Mouse (Mus musculus): ENCODE measurements at regions not wholly inside any gene's neighbourhood (a gene's known extent, or its start where the extent isn't known, plus 50 kb on each side); places are given as distances from the start of the nearest gene placed in this dataset.

DNA sequence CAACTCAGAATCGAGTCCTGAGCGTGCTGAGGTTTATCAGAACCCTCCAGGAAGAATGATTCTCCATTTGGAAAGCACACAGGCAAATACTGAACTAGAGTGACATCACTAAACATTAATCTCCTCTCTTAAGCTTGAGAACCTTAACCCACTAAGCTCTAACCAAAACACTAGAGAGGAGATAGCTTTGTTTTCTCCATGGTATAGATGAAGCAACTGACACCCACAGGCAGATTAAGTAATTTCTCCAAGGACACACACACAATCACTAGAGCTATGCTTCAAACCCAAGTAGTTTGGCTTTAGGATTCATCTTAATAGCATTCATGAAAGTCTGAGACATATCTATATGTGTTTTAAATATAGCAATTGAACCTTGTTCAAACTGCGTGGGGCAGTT, 75.2 kb downstream of the Calml3 start:
- no peaks in the 10 kb centered on the region for H3K9me3 ChIP-seq
- no peaks in the 10 kb centered on the region for H3K36me3 ChIP-seq (replicated peaks)
- peaks cover 26% of the 10 kb centered on the region for H3K4me1 ChIP-seq
- H3K4me3 ChIP-seq: no peak overlapping the region
- 88% methylated on average over 3 of the region's 3 CpGs for WGBS
- H3K27ac ChIP-seq: no peak overlapping the region
- DNase-seq (ENCODE audit: extremely low spot score, low spot score): no peak
- H3K27me3 ChIP-seq (ENCODE audit: poor library complexity, severe bottlenecking): no peaks in the 10 kb centered on the region

DNA sequence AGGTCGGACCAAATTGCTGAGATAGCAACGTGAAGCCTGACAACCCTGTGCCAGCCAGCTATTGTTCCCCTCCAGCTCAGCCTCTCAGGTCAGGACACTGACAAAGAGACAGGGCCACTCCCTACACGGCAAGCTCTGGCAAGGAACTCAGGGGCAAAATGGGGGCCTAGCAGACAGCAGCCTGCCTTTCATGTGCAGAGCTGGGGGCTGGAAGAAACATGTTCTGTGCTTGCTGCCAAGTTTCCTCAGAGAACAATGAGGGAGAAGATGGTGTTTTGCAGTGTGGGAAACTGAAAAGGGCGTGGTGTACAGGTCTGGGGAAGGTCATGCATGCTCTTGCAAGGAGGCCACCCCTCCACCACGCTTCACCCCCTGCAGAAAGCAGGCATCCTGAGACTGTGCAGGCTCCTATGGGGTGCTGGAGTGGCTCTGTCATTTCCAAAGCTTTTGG, 77.8 kb downstream of the Calml3 start:
- H3K9me3 ChIP-seq: peaks cover 4% of the 10 kb centered on the region; the same call in 1 of the 2 replicates
- no peaks in the 10 kb centered on the region for H3K36me3 ChIP-seq (replicated peaks)
- H3K27me3 ChIP-seq (ENCODE audit: poor library complexity, severe bottlenecking): no peaks in the 10 kb centered on the region
- no peak for DNase-seq (ENCODE audit: extremely low spot score, low spot score)
- H3K27ac ChIP-seq: peak overlapping the region; percentile 8; the same call in 1 of the 2 replicates
- 46% methylated on average over 5 of the region's 5 CpGs for WGBS
- peaks cover 25% of the 10 kb centered on the region for H3K4me1 ChIP-seq
- H3K4me3 ChIP-seq: no peak overlapping the region

DNA sequence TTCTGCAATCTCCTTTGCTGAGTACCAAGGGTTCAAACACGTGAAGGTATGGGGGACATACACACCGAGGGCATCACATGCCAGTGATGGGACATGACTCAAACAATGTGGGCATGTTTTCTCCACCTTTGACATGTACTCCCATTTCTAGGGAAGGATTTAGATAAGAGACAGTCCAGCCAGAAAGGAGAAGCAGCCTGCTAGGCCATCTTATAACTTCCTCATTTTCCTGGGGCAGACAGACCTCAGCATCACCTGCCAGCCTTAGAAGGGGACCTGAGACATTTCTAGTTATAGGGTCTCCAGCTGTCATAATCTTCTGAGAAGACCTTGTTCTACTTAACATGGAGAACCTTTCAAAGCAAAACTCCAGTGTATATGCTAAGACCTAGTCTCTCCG, 78.3 kb downstream of the Calml3 start:
- no peak for DNase-seq (ENCODE audit: extremely low spot score, low spot score)
- no peaks in the 10 kb centered on the region for H3K27me3 ChIP-seq (ENCODE audit: poor library complexity, severe bottlenecking)
- H3K36me3 ChIP-seq (replicated peaks): no peaks in the 10 kb centered on the region
- peaks cover 19% of the 10 kb centered on the region for H3K4me1 ChIP-seq
- H3K9me3 ChIP-seq: peaks cover 6% of the 10 kb centered on the region; the same call in 1 of the 2 replicates
- no peak overlapping the region for H3K27ac ChIP-seq
- 79% methylated on average over 3 of the region's 3 CpGs for WGBS
- H3K4me3 ChIP-seq: no peak overlapping the region

DNA sequence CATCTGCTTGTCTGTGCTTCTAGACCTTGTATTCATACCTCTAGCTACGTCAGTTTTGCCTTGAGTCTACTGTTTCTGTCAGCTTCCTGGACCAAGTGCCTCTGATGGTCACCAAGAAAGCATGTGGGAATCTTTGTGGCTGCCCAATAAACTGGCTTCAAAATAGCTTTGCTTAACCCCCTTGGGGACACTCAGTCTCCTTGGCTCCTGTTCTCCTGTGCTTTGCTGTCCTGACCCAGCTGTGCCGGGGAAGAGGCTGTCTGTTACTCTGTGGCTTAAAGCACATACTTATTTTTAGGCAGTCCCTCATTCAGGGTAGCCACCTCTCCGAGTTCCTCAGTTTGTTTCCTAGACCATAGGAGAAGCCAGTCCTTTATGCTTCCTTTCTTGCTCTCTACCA, 79.8 kb downstream of the Calml3 start:
- Histone ChIP-seq H3K36me3 (replicated peaks) (no peaks in the 10 kb centered on the region), H3K27me3 (ENCODE audit: poor library complexity, severe bottlenecking) (no peaks in the 10 kb centered on the region), H3K4me1 (peaks cover 7% of the 10 kb centered on the region), H3K4me3 (no peak overlapping the region), H3K9me3 (peaks cover 6% of the 10 kb centered on the region; the same call in 1 of the 2 replicates), H3K27ac (no peak overlapping the region)
- WGBS: 89% methylated on average over 3 of the region's 3 CpGs
- no peak for DNase-seq (ENCODE audit: extremely low spot score, low spot score)

DNA sequence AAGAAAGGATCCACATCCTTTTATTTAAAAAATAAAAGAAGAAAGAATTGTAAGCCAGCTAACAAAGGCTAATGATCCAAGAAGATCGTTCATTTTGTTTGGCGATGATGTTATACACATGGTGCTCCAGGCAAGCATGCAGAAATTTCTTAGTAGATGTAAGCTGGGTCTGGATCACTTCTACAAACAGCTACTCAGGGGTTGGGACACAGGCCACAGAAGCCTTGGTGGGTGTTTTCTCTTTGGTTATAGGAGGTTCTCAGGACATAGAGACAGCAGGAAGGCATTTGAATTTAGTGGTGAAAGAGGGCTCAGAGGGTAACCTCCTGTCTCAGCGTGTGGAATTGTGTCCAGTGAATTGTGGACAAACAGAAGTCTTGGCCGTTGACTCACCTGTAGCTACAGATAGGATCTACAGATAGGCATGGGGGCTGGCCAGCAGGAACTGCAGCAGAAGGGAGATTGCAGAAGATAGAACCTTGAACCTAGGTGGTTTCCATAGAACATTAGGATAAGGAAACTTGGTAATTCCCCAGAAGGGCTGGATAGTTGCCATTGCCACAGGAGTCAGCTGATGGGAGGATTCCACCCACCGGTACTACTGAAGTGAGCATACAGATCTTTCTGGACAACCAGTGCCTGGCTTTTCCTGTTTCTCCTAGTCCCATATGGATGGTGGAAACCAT, 80.5 kb downstream of the Calml3 start:
- Histone ChIP-seq H3K27me3 (ENCODE audit: poor library complexity, severe bottlenecking) (no peaks in the 10 kb centered on the region), H3K4me1 (peaks cover 7% of the 10 kb centered on the region), H3K27ac (no peak overlapping the region), H3K4me3 (no peak overlapping the region), H3K36me3 (replicated peaks) (no peaks in the 10 kb centered on the region), H3K9me3 (peaks cover 6% of the 10 kb centered on the region; the same call in 1 of the 2 replicates)
- 95% methylated on average over 5 of the region's 5 CpGs for WGBS
- no peak for DNase-seq (ENCODE audit: extremely low spot score, low spot score)

DNA sequence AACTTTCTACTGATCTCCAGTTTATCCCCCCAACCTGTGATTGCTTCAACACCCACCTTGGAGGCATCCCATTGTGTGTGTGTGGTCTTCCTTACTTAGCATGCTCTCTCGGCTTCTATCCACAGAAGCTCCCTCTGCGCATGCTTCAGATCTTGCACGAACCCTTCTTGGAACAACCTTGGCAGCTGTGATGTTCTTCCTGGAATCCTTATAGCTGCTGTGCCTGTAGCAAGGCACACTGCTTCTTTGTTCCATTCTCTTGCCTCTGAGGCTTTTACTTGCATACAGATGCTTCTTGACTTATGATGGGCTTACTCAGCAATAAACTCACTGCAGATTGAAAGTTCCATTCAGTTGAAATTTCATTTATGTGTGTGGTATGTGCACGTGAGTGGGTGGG, 81.2 kb downstream of the Asb13 start:
- Histone ChIP-seq H3K4me3 (no peak overlapping the region), H3K27ac (no peak overlapping the region), H3K9me3 (no peaks in the 10 kb centered on the region), H3K36me3 (replicated peaks) (no peaks in the 10 kb centered on the region), H3K27me3 (ENCODE audit: poor library complexity, severe bottlenecking) (peaks cover 11% of the 10 kb centered on the region; the same call in 1 of the 2 replicates), H3K4me1 (peaks cover 18% of the 10 kb centered on the region)
- no peak for DNase-seq (ENCODE audit: extremely low spot score, low spot score)
- 89% methylated on average over 4 of the region's 4 CpGs for WGBS

DNA sequence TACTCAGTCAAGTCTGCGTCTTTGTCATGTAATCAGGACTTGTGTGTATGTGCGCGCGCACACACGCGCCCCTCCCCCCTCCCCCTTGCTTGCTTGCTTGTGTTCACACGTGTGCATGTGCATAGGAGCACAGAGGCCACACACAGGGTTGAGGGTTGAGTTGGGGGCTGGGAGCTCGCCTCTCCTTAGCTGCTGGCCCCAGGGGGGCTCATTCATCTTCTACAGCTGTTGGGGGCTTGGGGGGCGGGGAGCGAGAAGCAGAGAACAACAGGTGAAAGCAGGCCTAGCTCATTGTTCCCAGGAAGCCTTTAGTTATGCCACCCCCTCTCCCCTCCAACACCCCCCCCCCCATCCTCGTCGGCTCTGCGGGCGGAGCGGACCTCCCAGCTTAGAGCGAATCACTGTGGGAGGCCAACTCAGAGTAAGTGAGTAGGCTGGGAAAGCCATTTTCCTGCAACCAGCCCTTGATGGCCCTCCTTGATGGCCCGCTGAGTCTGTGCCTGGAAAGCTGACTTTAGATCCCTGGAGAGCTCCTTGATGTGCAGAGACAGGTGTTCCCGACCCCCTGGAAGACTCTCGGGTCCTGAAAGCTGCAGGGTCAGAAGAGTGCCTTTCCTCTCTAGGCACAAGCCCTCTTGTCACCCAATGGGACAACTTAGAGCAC, 78.8 kb downstream of the Asb13 start:
- DNase-seq (ENCODE audit: extremely low spot score, low spot score): peak; percentile 83
- Histone ChIP-seq H3K9me3 (no peaks in the 10 kb centered on the region), H3K36me3 (replicated peaks) (no peaks in the 10 kb centered on the region), H3K27me3 (ENCODE audit: poor library complexity, severe bottlenecking) (peaks cover 11% of the 10 kb centered on the region; the same call in 1 of the 2 replicates), H3K4me1 (peaks cover 21% of the 10 kb centered on the region), H3K4me3 (peak overlapping the region; percentile 39), H3K27ac (peak overlapping the region; percentile 86)
- WGBS: 6% methylated on average over 19 of the region's 19 CpGs

DNA sequence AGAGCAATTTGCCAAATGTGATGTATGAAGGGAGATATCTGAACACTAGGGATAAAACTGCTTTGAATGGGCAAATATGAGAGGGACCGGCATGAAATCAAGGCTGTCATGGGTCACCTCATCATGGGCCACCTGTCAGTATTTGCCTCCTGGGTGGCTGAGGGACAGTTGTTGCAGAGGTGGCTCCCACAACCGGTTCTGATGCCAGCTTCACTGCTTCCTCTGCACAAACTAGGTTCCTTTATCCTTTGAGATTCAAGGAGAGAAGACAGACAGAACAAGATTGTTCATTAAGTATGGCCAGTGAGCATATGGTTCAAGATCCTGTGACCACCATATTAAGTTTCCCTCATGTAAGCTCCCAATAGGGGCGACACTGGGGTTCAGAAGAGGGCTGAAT, 78.3 kb downstream of the Asb13 start:
- Histone ChIP-seq H3K4me1 (peaks cover 21% of the 10 kb centered on the region), H3K36me3 (replicated peaks) (no peaks in the 10 kb centered on the region), H3K4me3 (peak overlapping the region; percentile 39), H3K27ac (peak overlapping the region; percentile 86), H3K27me3 (ENCODE audit: poor library complexity, severe bottlenecking) (peaks cover 11% of the 10 kb centered on the region; the same call in 1 of the 2 replicates), H3K9me3 (0 out of 2 replicates have a peak, but pooled peaks cover 2% of the 10 kb centered on the region)
- 23% methylated on average over 3 of the region's 3 CpGs for WGBS
- DNase-seq (ENCODE audit: extremely low spot score, low spot score): no peak

DNA sequence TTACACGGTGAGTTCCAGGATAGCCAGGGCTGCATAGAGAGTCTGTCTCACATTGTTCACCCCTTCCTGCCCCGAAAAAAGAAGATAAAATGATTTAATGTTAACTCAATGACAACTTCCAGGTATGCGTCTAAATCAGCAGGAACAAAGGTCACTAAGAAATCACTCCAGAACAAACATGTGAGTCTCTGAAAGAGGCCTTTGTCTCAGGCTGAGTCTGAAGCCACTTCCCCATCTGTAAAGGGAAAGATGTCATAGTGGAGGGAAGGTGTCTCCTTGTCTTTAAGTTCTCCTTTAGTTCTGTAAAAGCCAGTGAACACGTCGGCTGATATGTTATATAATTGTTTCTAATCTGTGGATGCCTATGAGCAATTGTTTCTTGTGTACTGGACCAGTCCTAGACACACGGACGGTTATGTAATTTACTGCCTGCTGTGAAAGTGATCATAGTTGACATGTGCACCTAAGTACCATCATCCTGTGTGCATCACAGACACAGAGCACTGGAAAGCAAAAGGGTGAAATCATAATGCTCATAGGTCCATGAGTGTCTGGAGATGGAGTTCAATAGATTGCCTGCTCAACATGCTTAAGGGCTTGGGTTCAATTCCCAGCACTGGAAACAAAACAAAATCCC, 76.3 kb downstream of the Asb13 start:
- H3K9me3 ChIP-seq: 0 out of 2 replicates have a peak, but pooled peaks cover 2% of the 10 kb centered on the region
- no peak for DNase-seq (ENCODE audit: extremely low spot score, low spot score)
- 80% methylated on average over 7 of the region's 7 CpGs for WGBS
- H3K36me3 ChIP-seq (replicated peaks): no peaks in the 10 kb centered on the region
- H3K27me3 ChIP-seq (ENCODE audit: poor library complexity, severe bottlenecking): peaks cover 11% of the 10 kb centered on the region; the same call in 1 of the 2 replicates
- no peak overlapping the region for H3K4me3 ChIP-seq
- H3K4me1 ChIP-seq: peaks cover 21% of the 10 kb centered on the region
- H3K27ac ChIP-seq: peak overlapping the region; percentile 48; the same call in 1 of the 2 replicates

DNA sequence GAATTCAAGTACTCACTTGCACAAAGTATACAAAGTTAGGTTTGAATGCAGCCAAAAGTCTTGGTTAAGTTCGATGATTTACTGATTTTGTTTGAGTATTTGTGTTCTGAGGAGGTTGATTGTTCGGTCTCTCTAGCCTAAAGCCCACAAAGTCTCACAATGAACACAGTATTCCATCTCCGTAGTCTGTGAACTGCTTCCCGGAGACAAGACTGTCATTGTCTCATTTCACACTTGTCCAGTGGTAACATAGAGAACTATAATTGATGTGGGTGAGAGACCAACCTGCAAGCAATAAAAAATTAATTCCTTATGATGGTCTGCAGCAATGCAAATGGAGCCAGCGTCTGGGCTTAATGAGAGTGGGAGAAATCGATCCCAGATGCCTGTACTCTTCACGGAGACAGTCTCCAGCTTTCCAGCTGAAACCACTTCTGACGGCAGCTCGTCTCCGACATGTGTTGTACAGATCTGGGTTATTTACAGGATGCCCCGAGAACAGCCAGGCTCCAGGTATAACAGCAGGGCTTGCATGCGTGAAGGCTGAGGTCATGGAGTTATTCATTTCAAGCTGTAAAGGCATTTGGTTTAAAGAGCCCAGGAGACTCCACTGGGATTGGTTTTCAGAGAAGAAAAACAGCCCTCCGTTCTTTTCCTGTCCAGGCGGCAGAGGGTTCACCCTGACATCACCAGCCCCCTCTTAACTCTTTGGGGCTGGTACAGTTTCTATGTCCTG, 75.2 kb downstream of the Asb13 start:
- peak overlapping the region; percentile 48; the same call in 1 of the 2 replicates for H3K27ac ChIP-seq
- 67% methylated on average over 14 of the region's 14 CpGs for WGBS
- peaks cover 21% of the 10 kb centered on the region for H3K4me1 ChIP-seq
- H3K27me3 ChIP-seq (ENCODE audit: poor library complexity, severe bottlenecking): peaks cover 7% of the 10 kb centered on the region; the same call in 1 of the 2 replicates
- DNase-seq (ENCODE audit: extremely low spot score, low spot score): peak; percentile 40
- no peak overlapping the region for H3K4me3 ChIP-seq
- H3K36me3 ChIP-seq (replicated peaks): no peaks in the 10 kb centered on the region
- H3K9me3 ChIP-seq: 0 out of 2 replicates have a peak, but pooled peaks cover 2% of the 10 kb centered on the region

Data from forebrain, embryonic 10.5 days (tissue).